Mouse (Mus musculus) cerebellum, adult 2 months (tissue): ENCODE results near the gene Coq4.

Experiments used
- CTCF ChIP-seq: fragments of 200-500 bp; IDR thresholded peaks from 2 replicates; pipeline ENCODE4 v1.5.1; 2011; ENCODE audit warnings: low read depth, mild to moderate bottlenecking, control low read depth, low read length, moderate library complexity, borderline replicate concordance; ENCODE audit not compliant: insufficient read depth
- POLR2A ChIP-seq: fragments of 200-500 bp; IDR thresholded peaks from 2 replicates; pipeline ENCODE4 v1.6.1; 2011; ENCODE audit warnings: low read length, control low read depth, borderline replicate concordance; ENCODE audit not compliant: insufficient read depth

- TF ChIP-seq POLR2A (no peak), CTCF (peak; percentile 41; the same call in 1 of the 2 replicates)
Measured at GRCm38 (mm10) chr2:29803400-29803831, 16.1 kb downstream of the Coq4 start.
